Mouse (Mus musculus) hindbrain, embryonic 12.5 days (tissue): Measurements from ENCODE around the gene Fkbp3. TPM values are rescaled to one million over a fixed set of nuclear protein-coding genes. Genes with fewer than 3 reads are reported as not detected.

Experiments used
- ATAC-seq: fragments of 200-750 bp; cut with Nextera tagmentation; 2 replicates; pipeline ENCODE4 v1.8.0; 2017; ENCODE audit warnings: moderate TSS enrichment; ENCODE audit not compliant: low FRiP score
- H3K27ac ChIP-seq: fragments of 300-500 bp; sonication (generic); 2 replicates; pipeline ENCODE4 v1.5.1; 2016; ENCODE audit warnings: mild to moderate bottlenecking
- H3K27me3 ChIP-seq: fragments of 300-500 bp; sonication (generic); 2 replicates; pipeline ENCODE4 v1.6.1; 2016; ENCODE audit warnings: mild to moderate bottlenecking
- H3K36me3 ChIP-seq: fragments of 300-500 bp; sonication (generic); 2 replicates; pipeline ENCODE4 v1.6.1; 2016; ENCODE audit warnings: mild to moderate bottlenecking
- H3K4me1 ChIP-seq: fragments of 300-500 bp; sonication (generic); 2 replicates; pipeline ENCODE4 v1.6.1; 2016
- H3K4me2 ChIP-seq: fragments of 300-500 bp; sonication (generic); replicated peaks from 2 replicates; pipeline ENCODE4 v1.6.1; 2016; ENCODE audit warnings: mild to moderate bottlenecking
- H3K4me3 ChIP-seq: fragments of 300-500 bp; sonication (generic); 2 replicates; pipeline ENCODE4 v1.5.1; 2016; ENCODE audit warnings: mild to moderate bottlenecking
- H3K9ac ChIP-seq: fragments of 300-500 bp; sonication (generic); 2 replicates; pipeline ENCODE4 v1.6.1; 2016; ENCODE audit warnings: mild to moderate bottlenecking, moderate library complexity
- H3K9me3 ChIP-seq: fragments of 300-500 bp; sonication (generic); replicated peaks from 2 replicates; pipeline ENCODE4 v1.6.1; 2016; ENCODE audit warnings: mild to moderate bottlenecking
- WGBS: fragments of 180-500 bp; shearing (Covaris S2); methylation state at CpG from one replicate; pipeline ENCODE4 v1.1.7; 2016; 5-methylcytosine and 5-hydroxymethylcytosine counted together
- polyA plus RNA-seq: library from polyadenylated mRNA; unstranded; fragments of >200 nt; fragmentation: Nextera tagmentation; extraction: Ambion mirVana; gene quantifications from 2 replicates; pipeline ENCODE4 v1.2.1, GENCODE M21; 2016

Gene Fkbp3
- polyA plus RNA-seq, 1 experiment from 2014 or later: 519 TPM

GRCm38 (mm10) chr12:65072911-65073610 lies 746 bp downstream of the Fkbp3 start:
- Histone ChIP-seq H3K4me1 (peaks cover 31% of the 10 kb centered on the region), H3K27me3 (no peaks in the 10 kb centered on the region), H3K9ac (peak overlapping the region; percentile 90), H3K27ac (peak overlapping the region; percentile 92), H3K4me2 (peak overlapping the region; percentile 92), H3K9me3 (no peaks in the 10 kb centered on the region), H3K4me3 (peak overlapping the region; percentile 91), H3K36me3 (peaks cover 11% of the 10 kb centered on the region)
- WGBS: 3% methylated on average over 21 of the region's 21 CpGs
- ATAC-seq: peak; percentile 80

GRCm38 (mm10) chr12:65068409-65068808 lies 5.4 kb downstream of the Fkbp3 start:
- peaks cover 37% of the 10 kb centered on the region for H3K36me3 ChIP-seq
- no peak for ATAC-seq
- 86% methylated on average over 4 of the region's 4 CpGs for WGBS
- H3K4me1 ChIP-seq: peaks cover 6% of the 10 kb centered on the region
- H3K9ac ChIP-seq: no peak overlapping the region
- H3K4me2 ChIP-seq: no peak overlapping the region
- no peaks in the 10 kb centered on the region for H3K9me3 ChIP-seq
- no peak overlapping the region for H3K4me3 ChIP-seq
- H3K27me3 ChIP-seq: no peaks in the 10 kb centered on the region
- H3K27ac ChIP-seq: no peak overlapping the region

GRCm38 (mm10) chr12:65066234-65066633 lies 7.6 kb downstream of the Fkbp3 start:
- H3K4me1 ChIP-seq: no peaks in the 10 kb centered on the region
- 76% methylated on average over 3 of the region's 3 CpGs for WGBS
- no peaks in the 10 kb centered on the region for H3K9me3 ChIP-seq
- no peak for ATAC-seq
- no peak overlapping the region for H3K4me3 ChIP-seq
- peaks cover 51% of the 10 kb centered on the region for H3K36me3 ChIP-seq
- H3K27ac ChIP-seq: no peak overlapping the region
- H3K27me3 ChIP-seq: no peaks in the 10 kb centered on the region
- H3K4me2 ChIP-seq: no peak overlapping the region
- no peak overlapping the region for H3K9ac ChIP-seq

- H3K9ac ChIP-seq: no peak overlapping the region
- peaks cover 59% of the 10 kb centered on the region for H3K36me3 ChIP-seq
- WGBS: 82% methylated on average over 2 of the region's 2 CpGs
- H3K4me3 ChIP-seq: no peak overlapping the region
- no peak overlapping the region for H3K27ac ChIP-seq
- no peaks in the 10 kb centered on the region for H3K4me1 ChIP-seq
- no peaks in the 10 kb centered on the region for H3K9me3 ChIP-seq
- no peak for ATAC-seq
- H3K4me2 ChIP-seq: no peak overlapping the region
- H3K27me3 ChIP-seq: no peaks in the 10 kb centered on the region
Observed at GRCm38 (mm10) chr12:65065241-65065640, 8.6 kb downstream of the Fkbp3 start.

- no peak for ATAC-seq
- H3K4me3 ChIP-seq: no peak overlapping the region
- H3K4me2 ChIP-seq: no peak overlapping the region
- H3K27me3 ChIP-seq: no peaks in the 10 kb centered on the region
- H3K9ac ChIP-seq: no peak overlapping the region
- no peaks in the 10 kb centered on the region for H3K9me3 ChIP-seq
- H3K4me1 ChIP-seq: no peaks in the 10 kb centered on the region
- H3K36me3 ChIP-seq: peaks cover 62% of the 10 kb centered on the region
- no peak overlapping the region for H3K27ac ChIP-seq
Observed at GRCm38 (mm10) chr12:65061082-65061481, 12.7 kb downstream of the Fkbp3 start.

GRCm38 (mm10) chr12:65058203-65058602 lies 15.6 kb downstream of the Fkbp3 start:
- no peak overlapping the region for H3K27ac ChIP-seq

GRCm38 (mm10) chr12:65048799-65049198 lies 25.0 kb downstream of the Fkbp3 start:
- Histone ChIP-seq H3K4me2 (no peak overlapping the region), H3K36me3 (peaks cover 20% of the 10 kb centered on the region), H3K4me3 (no peak overlapping the region), H3K27ac (no peak overlapping the region), H3K4me1 (no peaks in the 10 kb centered on the region), H3K27me3 (no peaks in the 10 kb centered on the region), H3K9me3 (no peaks in the 10 kb centered on the region), H3K9ac (no peak overlapping the region)
- no peak for ATAC-seq

More at GRCm38 (mm10) chr12:65058203-65058602, 15.6 kb downstream of the Fkbp3 start:
- WGBS: 93% methylated on average over 2 of the region's 2 CpGs
- Histone ChIP-seq H3K36me3 (peaks cover 46% of the 10 kb centered on the region), H3K27me3 (no peaks in the 10 kb centered on the region), H3K4me1 (no peaks in the 10 kb centered on the region), H3K4me3 (no peak overlapping the region), H3K9me3 (no peaks in the 10 kb centered on the region), H3K9ac (no peak overlapping the region), H3K4me2 (no peak overlapping the region)
- no peak for ATAC-seq

- H3K27ac ChIP-seq: no peak overlapping the region
- H3K4me1 ChIP-seq: peaks cover 21% of the 10 kb centered on the region
- peak overlapping the region; percentile 56 for H3K4me2 ChIP-seq
- no peak overlapping the region for H3K9ac ChIP-seq
- no peaks in the 10 kb centered on the region for H3K36me3 ChIP-seq
- no peaks in the 10 kb centered on the region for H3K9me3 ChIP-seq
- 58% methylated on average over 4 of the region's 4 CpGs for WGBS
- peak overlapping the region; percentile 93 for H3K4me3 ChIP-seq
- H3K27me3 ChIP-seq: no peaks in the 10 kb centered on the region
- ATAC-seq: no peak
Observed at GRCm38 (mm10) chr12:65037546-65037937, 36.3 kb downstream of the Fkbp3 start.

- Histone ChIP-seq H3K27me3 (no peaks in the 10 kb centered on the region), H3K4me3 (peak overlapping the region; percentile 93), H3K9me3 (no peaks in the 10 kb centered on the region), H3K9ac (peak overlapping the region; percentile 88), H3K4me1 (peaks cover 21% of the 10 kb centered on the region), H3K36me3 (no peaks in the 10 kb centered on the region), H3K4me2 (peak overlapping the region; percentile 56), H3K27ac (no peak overlapping the region)
- ATAC-seq: no peak; the same call in none of the 2 replicates
- 18% methylated on average over 18 of the region's 18 CpGs for WGBS
Observed at GRCm38 (mm10) chr12:65036892-65037545, 36.8 kb downstream of the Fkbp3 start.

- peaks cover 21% of the 10 kb centered on the region for H3K4me1 ChIP-seq
- peak within 1 kb of the TSS; percentile 88 for H3K9ac ChIP-seq
- H3K9me3 ChIP-seq: no peaks in the 10 kb centered on the region
- peak within 1 kb of the TSS; percentile 86 for H3K27ac ChIP-seq
- peak within 1 kb of the TSS; percentile 56 for H3K4me2 ChIP-seq
- H3K27me3 ChIP-seq: no peaks in the 10 kb centered on the region
- H3K36me3 ChIP-seq: no peaks in the 10 kb centered on the region
- WGBS: under 1% methylated on average over 45 of the region's 65 CpGs
- peak; percentile 94 for ATAC-seq
- peak within 1 kb of the TSS; percentile 93 for H3K4me3 ChIP-seq
Observed at GRCm38 (mm10) chr12:65036190-65036870, 37.5 kb downstream of the Fkbp3 start, which contains the start of gene Prpf39. Gene Prpf39, plus strand, starts transcription at chr12:65036333.

- ATAC-seq: peak; percentile 13; the same call in 1 of the 2 replicates
- Histone ChIP-seq H3K9ac (peak overlapping the region; percentile 88; the same call in 1 of the 2 replicates), H3K4me1 (peaks cover 21% of the 10 kb centered on the region), H3K27me3 (no peaks in the 10 kb centered on the region), H3K36me3 (no peaks in the 10 kb centered on the region), H3K4me3 (peak overlapping the region; percentile 93), H3K9me3 (no peaks in the 10 kb centered on the region), H3K27ac (no peak overlapping the region), H3K4me2 (peak overlapping the region; percentile 56)
- 48% methylated on average over 8 of the region's 8 CpGs for WGBS
Observed at GRCm38 (mm10) chr12:65035839-65036189, 38.0 kb downstream of the Fkbp3 start.

- Histone ChIP-seq H3K4me1 (no peaks in the 10 kb centered on the region), H3K9ac (no peak overlapping the region), H3K9me3 (0 out of 2 replicates have a peak, but pooled peaks cover 2% of the 10 kb centered on the region), H3K36me3 (peaks cover 6% of the 10 kb centered on the region; the same call in 1 of the 2 replicates), H3K4me2 (no peak overlapping the region), H3K27ac (no peak overlapping the region), H3K4me3 (no peak overlapping the region), H3K27me3 (no peaks in the 10 kb centered on the region)
- 98% methylated on average over 6 of the region's 6 CpGs for WGBS
- no peak for ATAC-seq
Observed at GRCm38 (mm10) chr12:65022842-65023241, 51.0 kb downstream of the Fkbp3 start.
